Mouse (Mus musculus) heart, postnatal 10 days (tissue): ENCODE results near the gene Bcam. TPM values are rescaled to one million over a fixed set of nuclear protein-coding genes. Genes with fewer than 3 reads are reported as not detected.
A peak's percentile ranks its signal among the peaks of the same experiment; 100 is the strongest.

ENCODE experiments used
- DNase-seq, 2 experiments: peaks; one replicate each; pipeline ENCODE4 v3.0.0; 2021
- intact Hi-C: fragments of 180-260 bp; cut with DNase I; formaldehyde crosslinking; loops from one replicate; pipeline ENCODE4 v1.15.1; 2025
- total RNA-seq, 2 experiments: library from RNA; stranded (reverse); gene quantifications; 2 replicates each; pipeline ENCODE4 v1.2.3; 2021

The Bcam gene
- total RNA-seq, 2 experiments from 2014 or later: 299 to 317 TPM

DNA sequence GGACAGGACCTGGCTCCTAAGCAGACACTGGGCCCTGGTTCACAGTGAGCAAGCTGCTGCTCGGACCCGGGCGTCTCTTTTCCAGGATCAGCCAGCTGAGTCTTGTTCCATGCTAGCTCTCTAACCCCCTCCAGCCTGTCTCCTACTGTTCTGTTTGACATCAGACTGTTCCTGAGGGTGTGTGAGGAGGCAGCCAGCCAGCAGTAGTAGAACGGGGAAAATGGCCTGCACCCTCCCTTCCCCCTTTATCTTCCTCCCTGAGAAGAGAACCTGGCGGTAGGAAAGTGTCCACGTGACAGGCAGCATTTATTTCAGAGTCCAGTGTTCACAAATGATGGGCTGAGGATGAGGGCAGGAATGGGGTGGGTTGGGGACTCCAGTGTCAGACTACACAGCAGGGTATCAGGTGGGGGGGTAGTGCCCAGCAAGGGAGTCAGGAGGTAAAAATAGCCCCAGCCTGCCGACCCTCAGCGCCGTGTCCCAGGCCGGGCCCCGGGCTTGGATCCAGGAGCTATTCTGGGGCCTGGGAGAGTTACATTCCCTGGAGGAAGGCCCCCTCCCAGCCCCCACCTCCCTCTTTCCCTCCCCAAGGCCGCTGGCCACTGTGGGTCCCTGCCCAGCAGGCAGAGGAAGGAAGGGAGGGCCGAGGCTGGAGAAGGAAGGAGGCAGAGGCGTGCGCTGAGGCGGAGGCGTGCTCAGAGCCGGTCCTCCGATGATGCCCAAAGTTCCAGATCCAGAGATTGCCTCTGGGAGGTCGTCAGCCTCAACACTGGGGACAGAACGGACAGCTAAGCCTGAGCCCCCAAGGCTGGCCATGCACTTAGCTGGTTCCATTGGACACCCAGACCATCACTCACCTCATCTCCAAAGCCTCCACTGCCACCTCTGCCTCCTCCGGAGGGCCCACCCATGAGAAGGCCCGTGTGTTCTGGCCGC lies 14.7 kb downstream of the Bcam start:
- intact Hi-C loops: no loop called here
- peak; percentile 92 to 94 for DNase-seq

GRCm38 (mm10) chr7:19755008-19755407 lies 15.8 kb downstream of the Bcam start:
- intact Hi-C loops: no loop called here
- peak in 1 of 2 experiments; percentile 49 for DNase-seq

DNA sequence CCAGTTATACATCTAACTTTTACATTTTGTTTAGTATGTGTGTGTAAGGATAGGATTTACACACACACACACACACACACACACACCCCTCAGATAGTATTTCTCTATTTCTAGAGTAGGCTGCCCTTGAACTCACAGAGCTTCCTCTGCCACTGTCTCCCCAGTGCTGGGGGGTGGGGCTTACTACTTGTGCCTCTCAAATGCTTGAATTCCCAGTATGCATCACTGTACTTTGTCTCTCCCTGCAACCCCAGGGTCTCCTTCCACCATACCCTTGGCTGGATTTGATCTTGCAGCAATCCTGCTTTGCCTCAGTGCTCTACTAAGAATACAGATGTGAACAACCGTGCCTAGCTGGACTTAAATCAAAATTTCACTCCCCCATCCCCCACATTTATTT lies 16.8 kb downstream of the Bcam start:
- intact Hi-C loops: no loop called here
- peak in 1 of 2 experiments; percentile 27 for DNase-seq

GRCm38 (mm10) chr7:19753587-19753986 lies 17.2 kb downstream of the Bcam start:
- DNase-seq: peak in 1 of 2 experiments; percentile 63

GRCm38 (mm10) chr7:19752652-19753051 lies 18.2 kb downstream of the Bcam start:
- intact Hi-C loops: loop anchor here (2.0 kb wide), 1 partner anchor 16 kb away; no protein-coding TSS in a partner anchor
- no peak for DNase-seq

More at GRCm38 (mm10) chr7:19753587-19753986, 17.2 kb downstream of the Bcam start:
- intact Hi-C loops: loop anchor here (2.0 kb wide), 1 partner anchor 15 kb away; no protein-coding TSS in a partner anchor

DNA sequence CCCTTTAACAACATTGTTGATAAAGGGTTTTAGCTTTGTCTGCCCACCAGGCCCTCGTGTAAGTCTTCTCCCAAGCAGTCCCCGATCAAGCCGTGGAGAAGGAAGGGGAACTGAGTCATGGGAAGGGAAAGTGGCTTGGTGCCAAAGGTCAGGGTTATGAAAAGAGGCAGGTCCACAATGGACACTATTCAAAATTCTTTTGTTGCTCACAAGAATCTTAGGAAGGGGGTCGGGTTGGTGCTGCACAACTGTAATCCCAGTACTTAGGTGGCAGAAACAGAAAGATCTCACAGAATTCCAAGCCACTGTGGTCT lies 19.8 kb downstream of the Bcam start:
- intact Hi-C loops: loop anchor here (2.0 kb wide), 1 partner anchor 96 kb away; no protein-coding TSS in a partner anchor
- peak in 1 of 2 experiments; percentile 38 for DNase-seq

DNA sequence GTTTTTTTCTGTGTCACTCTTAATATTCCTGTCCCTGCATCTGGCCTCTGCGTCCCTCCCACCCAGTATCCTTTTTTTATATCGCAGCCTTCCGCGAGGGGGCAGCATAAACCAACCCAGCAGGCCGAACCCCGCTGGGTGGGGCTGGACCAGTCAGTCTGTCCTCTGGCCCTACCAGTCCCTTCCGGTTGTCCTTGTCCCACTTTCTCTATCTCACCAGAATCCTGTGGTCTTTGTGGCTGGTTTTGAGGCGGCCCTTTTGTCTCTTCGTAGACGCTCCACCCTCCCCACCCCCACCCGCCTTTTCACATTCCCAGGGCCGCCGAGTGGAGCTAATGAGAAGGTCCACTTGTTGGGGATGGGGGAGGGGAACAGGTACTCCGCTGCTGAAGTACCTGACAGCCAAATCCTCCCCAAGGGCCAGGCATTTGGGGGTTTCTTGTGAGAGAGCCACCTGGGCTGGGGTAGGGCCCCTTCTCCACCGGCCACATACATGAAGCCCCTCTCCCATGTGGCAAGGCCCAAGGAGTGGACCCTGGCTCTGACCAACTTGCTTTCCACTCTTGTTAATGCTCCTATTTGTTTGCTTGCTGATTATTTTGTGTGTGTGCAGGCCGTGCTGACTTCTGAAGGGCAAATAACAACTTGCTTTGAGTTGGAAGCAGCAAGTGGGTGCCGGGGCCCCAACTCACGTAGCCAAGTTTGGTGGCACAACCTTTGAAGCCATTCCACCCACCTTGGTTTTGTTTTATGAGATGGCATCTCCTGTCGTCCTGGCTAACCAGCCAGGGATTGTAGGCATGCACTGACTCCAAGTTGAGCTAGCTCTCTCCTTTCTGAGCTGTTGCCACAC lies 20.4 kb downstream of the Bcam start, which contains the start of gene Nectin2:
Nectin2 (minus strand) TSS at position 267 of the 853 bp plus-strand sequence.
- DNase-seq: peak; percentile 94 to 96
- intact Hi-C loops: loop anchor here (1.0 to 2.0 kb wide), 2 partner anchors 40 to 96 kb away; no protein-coding TSS in a partner anchor

DNA sequence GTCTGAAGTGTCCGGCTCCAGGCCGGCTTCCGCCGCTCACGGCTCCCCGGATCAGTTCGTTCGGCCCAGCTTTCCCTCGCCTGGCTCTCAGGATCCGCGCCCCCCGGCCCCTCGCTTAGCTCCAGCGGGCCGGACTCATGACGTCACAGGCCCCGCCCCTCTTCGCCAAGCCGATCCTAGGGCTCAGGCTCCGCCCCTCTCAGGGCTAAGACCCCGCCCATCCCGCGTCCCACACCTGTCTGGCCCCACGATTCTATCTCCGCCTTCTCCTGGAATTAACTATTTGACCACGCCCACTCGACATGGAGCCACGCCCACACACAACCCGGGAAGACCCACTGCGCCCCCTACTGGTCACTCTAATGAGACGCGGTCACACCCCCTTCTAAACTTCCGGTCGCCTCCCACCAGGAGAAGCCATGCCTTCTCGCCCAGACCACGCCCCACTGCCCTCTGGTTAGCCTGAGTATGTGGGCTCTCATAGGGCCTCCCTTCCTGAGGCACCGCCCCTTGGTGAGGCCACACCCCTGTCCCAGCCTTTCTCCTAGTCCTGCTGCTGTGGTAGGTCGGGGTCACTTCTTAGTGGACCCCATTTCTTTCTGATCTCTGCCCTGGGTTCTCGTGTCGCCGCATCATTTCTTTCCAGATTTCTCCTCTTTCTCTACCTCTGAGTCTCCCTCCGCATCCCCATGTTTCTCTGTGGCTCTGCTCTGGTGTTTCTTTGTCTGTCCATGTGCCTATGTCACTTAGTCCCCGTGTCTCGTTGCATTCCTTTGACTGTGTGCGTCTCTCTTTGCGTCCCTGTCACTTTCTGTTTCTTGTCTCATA lies 21.2 kb downstream of the Bcam start:
- DNase-seq: peak; percentile 97 to 99
- intact Hi-C loops: loop anchor here (1.0 to 5.0 kb wide), 4 partner anchors 33 to 183 kb away; no protein-coding TSS in a partner anchor

DNA sequence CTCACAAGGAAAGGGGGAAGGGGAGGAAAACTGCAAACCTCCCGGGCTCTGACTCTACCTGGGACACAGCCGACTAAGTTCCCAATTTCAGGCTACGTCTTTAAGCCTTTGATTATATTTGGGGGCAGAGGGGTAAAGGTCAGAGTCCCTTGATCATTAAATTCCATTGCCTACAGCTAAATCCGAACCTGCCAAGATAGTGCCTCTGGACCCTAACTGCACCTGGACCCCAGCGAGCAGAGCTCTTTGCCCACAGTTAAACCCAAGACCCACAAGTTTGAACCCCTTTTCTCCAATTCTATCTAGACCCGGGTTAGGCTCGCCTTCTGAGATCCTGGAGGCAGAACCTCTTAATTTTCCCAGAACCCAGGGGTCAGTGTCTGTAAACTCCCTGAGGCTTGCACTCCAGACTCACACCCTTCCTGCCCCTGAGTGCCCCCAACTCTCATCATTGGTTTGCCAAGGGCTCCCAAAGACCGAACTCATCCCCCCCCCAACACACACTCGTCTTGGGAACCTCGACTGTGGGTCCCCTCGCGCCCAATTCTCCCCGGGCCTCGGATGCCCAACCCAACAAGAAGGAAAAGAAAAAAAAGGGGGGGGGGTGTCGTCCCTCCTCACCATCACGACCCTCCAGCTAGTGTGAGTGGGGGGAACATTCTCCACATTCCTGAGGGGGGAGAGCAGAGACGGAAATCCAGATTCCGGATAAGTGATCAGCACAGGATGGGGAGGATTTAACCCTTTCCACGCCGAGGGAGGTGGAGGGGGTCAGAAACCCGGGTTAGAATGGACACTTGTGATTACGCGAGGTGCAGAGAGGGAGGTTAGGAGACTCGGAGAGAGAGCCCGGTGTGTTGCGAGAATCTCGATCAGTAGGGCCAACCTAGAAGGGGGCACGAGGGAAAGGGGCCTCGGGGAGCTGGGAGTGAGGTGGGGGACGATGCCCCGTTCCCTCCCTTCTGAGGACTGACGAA lies 22.3 kb downstream of the Bcam start:
- intact Hi-C loops: loop anchor here (2.0 to 5.0 kb wide), 2 partner anchors 32 to 184 kb away; no protein-coding TSS in a partner anchor
- DNase-seq: peak in 1 of 2 experiments; percentile 63

GRCm38 (mm10) chr7:19747420-19748218 lies 23.2 kb downstream of the Bcam start:
- intact Hi-C loops: loop anchor here (2.0 to 5.0 kb wide), 3 partner anchors 31 to 185 kb away; no protein-coding TSS in a partner anchor
- peak in 1 of 2 experiments; percentile 28 for DNase-seq

DNA sequence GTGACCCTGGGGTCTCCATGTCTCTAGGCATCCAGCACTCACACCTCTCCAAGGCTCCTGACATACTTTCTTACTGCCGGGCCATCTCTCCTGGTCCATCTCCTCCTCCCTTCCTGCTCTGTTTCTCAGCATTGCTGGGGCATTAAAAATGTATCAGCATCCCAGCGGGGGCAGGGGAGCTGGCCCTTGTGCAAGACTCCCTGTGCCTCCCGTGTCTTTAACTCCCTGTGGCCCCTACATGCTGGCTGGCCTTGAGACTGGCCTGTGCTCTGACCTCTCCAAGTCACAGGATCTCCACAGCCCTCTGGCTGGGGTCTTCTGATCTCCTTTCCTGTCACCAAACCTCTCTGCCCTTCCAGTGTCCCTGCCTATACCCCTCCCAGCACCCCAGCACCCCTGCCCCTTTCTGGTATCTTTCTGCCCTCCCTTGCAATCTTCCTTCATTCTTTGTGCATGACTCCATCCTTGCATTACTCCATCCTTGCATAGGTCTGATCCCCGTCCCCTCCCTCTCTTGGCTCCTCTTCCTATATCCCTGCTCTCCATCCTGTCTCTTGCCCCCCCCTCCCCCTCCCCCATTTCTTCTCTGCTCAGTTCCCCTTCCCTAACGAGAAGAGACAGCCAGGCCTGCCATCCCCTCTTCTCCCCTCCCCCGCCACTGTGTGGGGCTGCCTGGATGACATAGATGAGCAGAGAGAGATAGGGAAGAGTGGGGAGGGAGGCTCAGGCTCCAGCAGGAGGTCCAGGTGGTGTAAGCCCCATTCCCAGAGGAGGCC lies 24.2 kb downstream of the Bcam start:
- intact Hi-C loops: loop anchor here (2.0 to 5.0 kb wide), 2 partner anchors 78 to 186 kb away; no protein-coding TSS in a partner anchor
- no peak for DNase-seq

GRCm38 (mm10) chr7:19745971-19746370 lies 24.8 kb downstream of the Bcam start:
- no peak for DNase-seq
- intact Hi-C loops: loop anchor here (2.0 to 5.0 kb wide), 2 partner anchors 77 to 186 kb away; no protein-coding TSS in a partner anchor

- intact Hi-C loops: loop anchor here (5.0 kb wide), 1 partner anchor 188 kb away; no protein-coding TSS in a partner anchor
- DNase-seq: peak; percentile 80 to 84
Measured at GRCm38 (mm10) chr7:19744590-19745385, 26.0 kb downstream of the Bcam start.

DNA sequence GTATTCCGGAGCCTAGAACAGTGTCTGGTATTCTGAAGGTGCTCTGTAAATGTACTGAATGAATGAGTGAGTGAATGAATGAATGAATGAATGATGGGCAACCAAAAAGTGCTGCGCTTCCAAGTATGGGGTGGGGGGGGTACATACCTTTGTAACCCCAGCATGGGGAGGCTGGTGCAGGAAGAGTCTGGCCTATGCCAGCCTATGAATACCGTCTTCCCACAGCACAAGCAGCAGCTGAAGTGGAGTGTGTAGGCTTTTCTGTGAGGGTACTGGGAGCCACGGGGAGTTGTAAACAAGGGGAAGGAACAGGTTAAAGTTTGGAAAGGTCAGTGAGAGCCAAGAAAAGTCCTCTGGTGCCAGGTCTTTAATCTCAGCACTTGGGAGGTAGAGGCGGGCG lies 27.0 kb downstream of the Bcam start:
- intact Hi-C loops: no loop called here
- DNase-seq: no peak

- intact Hi-C loops: no loop called here
Measured at GRCm38 (mm10) chr7:19742468-19742867, 28.3 kb downstream of the Bcam start.

More at GRCm38 (mm10) chr7:19742468-19742867, 28.3 kb downstream of the Bcam start:
- no peak for DNase-seq
